Mouse (Mus musculus) ES-CJ7 (cell line): ENCODE results near the gene Kif5c.

ENCODE experiments used
- DNase-seq: peaks from one replicate; pipeline ENCODE4 v3.0.0; 2011; ENCODE audit warnings: low read depth, low spot score

Kif5c gene

DNA sequence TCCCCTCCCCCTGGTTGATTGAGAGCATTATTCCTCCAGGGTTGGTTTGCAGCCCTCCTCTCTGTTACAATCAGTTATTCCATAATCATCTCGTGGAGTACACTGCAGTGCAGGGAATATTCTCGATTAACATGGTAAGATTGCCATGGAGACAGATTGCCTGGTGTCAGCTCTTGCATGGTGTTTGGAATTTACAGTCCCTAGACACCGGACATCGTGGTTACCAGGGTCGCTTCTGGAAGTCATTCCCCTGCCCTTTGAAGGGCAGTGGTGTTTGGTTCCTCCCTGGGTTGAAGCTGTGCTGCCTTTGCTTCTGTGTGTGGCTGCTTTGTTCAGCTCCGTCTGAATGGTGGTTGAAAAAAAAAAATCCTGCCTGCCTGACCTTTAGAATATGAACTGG lies 100.8 kb downstream of the Kif5c start:
- no peak for DNase-seq

DNA sequence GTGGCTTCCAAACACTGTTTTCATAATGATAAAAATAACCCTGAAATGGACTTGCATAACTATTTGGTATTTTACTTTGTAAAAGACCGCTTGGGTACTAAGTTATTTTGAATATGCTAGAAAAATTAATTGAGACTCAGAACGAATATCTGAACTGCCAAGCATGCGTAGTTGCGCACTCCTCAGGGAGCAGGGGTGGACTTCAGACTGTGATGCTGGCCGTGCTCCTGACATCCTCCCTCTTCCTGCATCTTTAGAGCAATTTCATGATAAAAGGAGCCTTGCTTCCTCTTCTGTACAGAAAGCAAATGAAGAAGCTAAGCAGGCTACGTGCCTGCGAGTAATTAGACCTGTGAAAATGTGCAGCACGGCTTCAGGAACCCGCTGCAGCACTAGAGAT lies 101.2 kb downstream of the Kif5c start:
- DNase-seq = no peak

DNA sequence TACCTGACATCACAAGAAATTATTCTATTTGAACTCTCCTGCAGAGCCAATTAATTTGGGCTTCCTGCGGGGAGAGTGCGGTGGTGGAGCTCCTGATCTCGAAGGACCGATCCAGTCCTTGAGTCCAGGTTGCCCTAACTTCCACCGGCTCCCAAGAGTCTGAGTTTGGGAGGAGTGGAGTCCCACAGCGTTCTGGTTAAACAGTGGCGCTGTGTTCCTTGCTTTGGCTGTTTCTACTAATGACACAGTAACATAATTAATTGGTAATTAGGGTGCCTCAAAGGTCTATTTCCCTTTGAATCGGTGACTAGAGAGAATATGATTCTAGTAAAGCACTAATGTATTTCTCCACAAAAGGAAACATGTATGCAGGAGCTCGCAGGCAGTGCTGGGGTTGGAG lies 103.2 kb downstream of the Kif5c start:
- no peak for DNase-seq

DNA sequence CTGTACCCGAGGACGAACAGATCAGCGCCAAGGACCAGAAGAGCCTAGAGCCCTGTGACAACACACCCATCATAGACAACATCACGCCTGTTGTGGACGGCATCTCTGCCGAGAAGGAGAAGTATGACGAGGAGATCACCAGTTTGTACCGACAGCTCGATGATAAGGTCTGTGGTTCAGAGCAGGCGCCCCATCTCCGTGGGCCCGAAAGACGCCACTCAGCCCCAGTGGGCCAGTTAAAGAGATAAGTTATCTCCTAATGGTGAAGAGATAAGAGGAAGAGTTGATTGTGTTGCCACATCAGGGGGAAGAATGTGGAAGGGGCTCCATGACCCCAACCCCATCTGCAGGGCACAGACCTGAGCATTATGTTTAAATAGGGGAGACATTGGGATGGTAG lies 103.9 kb downstream of the Kif5c start:
- DNase-seq = no peak

DNA sequence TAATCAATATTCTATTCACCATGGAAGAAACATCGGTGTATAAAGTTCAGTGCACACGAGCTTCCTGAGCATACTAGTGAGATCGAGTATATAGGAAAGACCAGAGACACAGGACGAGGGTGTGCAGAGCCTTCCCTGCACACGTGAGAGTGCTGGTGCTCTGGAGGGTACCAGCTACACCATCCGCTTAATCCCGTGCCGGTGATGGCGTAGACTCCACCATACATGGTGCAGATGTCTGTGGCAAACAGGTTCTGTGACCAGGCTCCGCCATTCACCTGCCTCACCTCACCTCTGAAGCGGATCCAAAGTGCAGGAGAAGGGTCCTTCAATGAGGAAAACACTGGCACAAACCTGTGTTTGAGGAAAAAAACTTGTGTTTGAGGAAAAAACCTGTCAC lies 107.6 kb downstream of the Kif5c start:
- no peak for DNase-seq

DNA sequence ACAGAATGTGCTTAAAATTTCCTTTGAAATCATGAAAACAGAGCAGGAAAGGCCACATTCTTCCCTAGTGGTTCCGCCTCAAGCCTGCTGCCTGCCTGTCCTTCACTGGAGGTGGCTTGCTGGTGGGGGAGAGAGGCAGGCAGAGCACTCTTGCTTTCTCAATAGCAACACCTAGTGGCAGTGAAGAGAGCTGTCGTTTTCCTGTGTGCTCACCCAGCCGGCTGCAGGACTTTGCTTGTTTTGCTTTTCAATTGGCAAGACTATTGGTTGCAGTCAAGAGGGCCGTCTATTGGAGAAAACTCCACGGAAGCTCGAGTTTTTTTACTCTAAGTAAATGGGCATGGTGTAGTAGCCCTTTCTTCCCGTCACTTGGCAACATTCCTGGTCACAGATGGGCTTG lies 108.1 kb downstream of the Kif5c start:
- peak; percentile 85 for DNase-seq

DNA sequence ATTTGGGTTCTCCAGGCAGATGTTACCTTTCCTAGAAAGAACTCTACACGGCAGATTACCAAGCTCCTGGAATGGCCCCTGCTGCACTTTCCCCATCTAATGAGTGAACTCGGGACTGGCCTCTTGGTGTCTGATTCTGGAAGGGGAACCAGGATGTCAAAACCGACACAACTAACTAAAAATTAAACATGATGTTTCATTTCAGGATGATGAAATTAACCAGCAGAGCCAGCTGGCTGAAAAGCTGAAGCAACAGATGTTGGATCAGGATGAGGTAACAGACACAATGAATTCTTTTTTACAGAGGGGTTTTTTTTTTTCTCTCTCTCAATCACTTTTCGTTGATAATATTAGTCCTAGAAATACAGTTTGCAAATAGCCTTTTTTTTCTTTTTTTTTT lies 108.6 kb downstream of the Kif5c start:
- DNase-seq = no peak

DNA sequence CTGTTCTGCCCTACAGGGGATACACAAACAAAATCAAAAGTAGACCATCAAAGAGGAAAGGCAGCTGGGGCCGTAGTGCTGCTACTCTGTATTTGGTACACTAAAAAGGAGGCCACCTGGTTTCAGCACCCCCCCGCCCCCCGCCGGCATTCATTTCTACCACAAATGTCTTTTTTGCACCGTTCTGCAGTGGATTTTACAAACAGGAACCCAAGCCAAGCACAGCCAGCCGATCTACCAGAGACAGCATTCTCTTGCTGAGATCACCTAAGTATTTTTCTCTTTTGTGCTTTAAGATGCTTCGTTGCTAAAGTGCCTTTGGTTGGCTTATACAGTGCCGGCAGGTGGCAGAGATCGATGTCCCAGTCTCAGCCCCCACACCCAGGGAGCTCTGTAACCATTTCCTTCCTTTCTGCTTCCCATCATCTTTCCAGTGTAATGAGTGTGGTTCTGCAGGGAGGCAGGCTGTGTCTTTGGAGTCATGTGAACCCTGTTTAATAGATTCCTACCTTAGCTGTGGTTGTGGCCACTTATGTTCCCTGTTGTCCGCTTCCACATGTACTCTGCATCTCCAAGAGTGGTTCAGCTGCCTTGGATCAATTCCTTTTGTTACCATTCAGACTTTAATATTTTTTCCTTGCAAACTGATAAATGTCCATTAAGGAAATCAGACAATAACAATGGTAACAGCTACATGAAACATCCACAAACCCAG lies 110.0 kb downstream of the Kif5c start:
- DNase-seq = no peak

DNA sequence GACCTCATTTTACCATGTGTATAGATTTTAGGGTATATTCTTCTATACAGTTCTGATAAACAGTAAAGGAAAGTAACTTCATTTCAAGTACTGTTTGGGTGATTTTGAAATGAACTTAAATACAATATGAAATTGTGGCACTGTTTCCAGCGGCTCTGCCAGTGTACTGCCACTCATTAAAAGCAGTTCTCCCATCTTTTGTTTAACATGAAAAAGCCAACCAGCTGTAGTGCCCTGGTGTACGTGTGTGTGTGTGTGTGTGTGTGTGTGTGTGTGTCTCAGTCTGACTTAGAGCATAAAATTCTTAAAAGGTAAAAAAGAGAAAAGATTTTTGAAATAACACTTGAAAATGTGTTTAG lies 110.5 kb downstream of the Kif5c start:
- no peak for DNase-seq

DNA sequence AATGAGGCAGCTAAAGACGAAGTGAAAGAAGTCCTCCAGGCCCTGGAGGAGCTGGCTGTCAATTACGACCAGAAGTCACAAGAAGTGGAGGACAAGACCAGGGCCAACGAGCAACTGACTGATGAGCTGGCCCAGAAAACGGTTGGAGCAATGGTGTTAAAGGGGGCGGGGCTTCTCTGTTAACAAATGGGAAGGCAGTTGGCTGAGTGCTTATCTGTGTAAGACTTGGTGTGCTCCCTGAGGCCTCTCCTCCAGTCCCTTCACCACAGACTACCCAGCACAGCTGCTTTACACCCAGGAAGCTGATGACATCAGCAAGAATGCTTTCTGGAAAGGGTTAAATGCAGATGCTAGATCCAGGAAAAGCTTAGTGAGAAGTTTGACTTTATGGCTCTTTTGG lies 111.1 kb downstream of the Kif5c start:
- DNase-seq = no peak

DNA sequence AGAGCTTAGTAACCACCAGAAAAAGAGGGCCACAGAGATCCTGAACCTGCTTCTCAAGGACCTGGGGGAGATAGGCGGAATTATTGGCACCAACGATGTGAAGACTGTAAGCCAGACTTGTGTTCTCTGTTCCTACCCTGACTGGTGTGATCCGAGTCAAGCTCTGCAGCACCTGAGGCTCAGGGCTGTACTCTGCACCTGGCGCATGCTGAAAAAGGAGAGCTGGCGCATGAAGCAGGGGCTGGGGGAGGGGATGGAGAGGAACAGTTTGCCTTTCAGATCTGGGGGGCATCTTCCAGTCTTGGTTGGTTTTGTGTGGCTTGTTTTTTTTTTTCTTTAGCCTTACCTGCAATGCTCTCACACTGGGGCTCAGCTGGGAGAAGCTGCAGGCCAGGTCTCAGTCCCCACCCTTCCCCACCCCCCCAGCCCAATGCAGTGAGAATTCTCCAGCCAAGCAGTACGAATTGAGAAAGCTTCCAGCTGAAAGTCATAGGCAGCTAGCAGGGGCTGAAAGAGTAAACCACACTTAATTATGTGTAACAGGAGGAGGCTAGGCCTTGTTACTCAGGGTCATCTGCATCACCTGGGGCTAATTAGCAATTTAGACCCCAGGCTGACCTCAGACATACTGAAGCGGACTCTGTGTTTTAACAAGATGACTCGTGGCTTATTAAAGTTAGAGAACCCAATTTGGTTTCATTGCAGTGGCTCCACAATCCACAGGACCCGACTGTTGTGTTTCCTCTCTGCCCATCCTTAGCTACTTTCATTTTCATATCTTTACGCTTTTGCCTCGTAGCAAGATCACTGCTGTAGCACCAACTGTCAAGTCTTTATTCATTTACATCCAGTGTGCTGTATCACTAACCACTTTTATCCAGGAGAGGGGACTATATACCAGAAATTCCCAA lies 113.9 kb downstream of the Kif5c start:
- no peak for DNase-seq

DNA sequence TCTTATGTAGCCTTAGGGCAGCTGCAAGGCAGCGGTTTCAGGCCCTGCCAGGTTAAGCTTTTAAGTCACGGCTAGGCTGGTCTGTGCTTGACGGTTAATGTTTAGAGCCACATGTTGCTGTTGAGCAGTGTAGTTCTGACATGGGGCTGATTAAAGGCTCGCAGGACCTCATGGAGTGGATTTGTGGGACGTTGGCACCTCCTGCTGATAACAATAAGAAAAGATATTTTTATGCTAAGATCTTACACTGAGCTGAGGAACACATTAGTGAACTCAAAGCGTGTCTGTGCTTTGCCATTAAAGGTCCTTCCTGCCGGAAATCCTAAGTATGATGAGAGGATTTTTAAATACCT lies 114.5 kb downstream of the Kif5c start:
- no peak for DNase-seq

DNA sequence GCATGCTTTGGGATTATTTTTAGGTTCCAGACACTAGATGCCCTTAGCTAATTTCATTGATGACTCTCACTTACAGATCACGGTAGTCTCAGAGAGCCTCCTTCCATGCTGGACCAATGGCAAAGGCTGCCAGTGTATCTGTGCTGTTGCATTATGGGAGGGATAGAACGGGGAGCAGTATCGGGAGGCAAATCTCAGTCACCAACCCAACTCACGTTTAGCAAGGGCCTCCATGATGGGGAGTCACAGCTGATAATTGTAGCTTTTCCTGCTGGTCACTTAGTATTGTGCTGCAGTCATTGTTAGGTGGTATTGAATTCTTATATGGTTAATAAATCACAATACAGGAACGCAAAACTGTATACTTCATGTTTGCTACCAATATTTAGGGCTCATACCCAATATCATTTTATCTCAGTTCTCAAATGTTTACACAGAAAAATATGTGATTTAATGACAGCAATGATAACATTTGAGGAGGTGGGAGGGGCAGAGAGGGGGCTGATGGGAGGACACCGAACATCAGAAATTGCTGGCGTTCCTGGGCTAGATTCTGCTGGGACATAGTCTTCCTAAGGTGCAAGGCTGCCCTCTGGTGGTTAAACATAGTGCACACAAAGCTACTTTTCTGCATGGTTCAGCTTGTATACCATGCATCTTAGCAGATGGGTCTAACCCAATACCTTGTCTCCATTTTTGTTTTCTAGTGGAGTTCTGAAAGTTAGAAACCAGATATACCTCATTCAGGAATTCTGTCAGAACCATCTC lies 115.1 kb downstream of the Kif5c start:
- DNase-seq = peak; percentile 84

DNA sequence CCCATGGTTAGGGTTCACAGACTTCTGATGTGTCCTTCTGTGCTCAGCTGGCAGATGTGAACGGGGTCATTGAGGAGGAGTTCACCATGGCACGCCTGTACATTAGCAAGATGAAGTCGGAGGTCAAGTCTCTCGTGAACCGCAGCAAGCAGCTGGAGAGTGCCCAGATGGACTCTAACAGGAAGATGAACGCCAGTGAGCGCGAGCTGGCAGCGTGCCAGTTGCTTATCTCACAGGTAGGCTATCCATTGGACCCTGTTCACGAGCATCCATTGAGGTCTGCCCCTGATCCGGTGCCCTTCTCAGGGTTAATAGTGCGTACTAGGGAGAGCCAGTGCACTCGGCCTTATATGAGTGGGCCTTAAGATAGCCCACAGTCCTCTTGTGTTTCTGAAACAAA lies 116.3 kb downstream of the Kif5c start:
- DNase-seq = no peak

DNA sequence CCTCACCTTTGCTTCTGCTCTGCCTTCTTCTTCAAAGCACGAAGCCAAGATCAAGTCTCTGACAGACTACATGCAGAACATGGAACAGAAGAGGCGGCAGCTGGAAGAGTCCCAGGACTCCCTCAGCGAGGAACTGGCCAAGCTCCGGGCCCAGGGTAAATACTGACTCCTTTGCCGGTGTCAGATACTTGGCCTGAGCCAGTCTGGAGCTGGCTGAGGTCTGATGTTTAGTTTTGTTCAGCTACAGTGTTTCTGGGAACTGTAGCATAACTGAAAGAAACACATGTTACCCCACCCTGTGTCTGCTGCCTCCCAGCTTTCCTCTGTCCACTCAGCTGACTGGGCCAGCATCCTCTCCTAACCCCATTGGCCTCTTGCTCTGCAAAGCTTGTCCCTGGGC lies 119.9 kb downstream of the Kif5c start:
- DNase-seq = no peak

DNA sequence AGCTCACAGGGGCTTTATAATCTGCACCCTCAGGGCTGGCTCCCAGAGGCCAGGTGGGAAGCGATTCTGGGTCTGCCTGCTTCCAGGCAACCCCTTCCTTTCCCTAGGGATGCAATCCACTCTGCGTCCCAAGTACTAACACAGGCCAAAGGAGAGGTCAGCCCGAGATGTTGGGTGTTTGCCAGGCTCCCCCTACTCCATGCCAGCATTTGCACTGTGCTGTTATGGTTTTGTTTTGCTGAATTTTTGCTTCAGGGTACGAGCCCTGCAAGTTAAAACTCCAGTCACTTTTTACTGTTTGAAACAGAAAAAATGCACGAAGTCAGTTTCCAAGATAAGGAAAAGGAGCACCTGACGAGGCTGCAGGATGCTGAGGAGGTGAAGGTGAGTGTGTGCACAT lies 121.9 kb downstream of the Kif5c start:
- no peak for DNase-seq

DNA sequence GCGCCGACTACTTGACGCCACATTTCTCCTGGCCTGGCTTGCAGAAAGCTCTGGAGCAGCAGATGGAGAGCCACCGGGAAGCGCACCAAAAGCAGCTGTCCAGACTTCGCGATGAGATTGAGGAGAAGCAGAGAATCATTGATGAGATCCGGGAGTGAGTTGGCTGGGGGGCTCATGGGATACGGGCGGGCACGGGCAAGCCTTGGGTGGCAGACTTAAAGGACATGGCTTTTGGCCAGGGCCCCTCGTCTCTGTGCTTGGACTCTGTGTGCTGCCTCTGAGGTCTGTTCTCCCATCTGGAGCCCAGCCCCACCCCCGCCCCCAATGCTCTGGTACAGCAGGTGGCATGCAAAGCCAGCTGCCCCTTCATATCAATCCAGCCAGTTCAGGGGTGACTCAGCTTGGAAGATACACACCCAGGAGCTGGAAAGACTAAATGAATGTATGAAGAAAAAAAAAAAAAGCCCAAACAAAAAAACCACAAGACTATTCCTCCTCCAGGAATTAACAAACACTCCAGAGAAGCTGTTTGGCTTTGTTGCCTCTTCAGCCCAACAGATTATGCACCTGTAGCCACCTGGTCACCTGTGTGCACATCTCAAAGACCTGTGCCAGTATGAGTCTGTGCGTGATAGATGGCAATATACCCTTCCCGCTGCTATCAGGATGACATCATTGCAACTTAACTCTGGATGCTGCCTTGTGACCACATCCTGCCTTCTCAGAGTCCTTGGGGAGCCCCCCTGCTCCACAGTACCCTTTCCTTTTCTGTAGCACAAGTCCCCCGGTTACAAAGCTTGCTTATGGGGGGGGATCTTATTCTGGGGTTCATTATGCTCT lies 123.0 kb downstream of the Kif5c start:
- DNase-seq = no peak

DNA sequence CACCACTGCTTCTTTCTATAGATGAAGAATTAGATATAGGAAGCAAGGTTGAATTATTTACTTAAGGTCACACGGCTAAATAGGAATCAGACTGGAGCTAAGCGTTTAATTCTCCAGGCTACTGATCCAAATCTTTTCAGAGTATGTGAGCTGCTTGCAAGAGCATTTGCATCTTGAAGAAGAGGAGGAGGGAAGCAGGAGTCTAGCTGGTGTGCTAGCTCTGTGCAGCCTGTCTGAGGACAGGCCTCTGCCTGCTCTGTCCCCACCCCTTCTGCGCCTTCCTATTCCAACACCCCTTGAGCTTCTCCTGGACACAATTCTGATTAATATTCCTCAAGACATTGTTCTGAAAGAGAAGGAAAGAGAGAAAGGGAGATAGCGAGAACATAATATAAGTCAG lies 123.8 kb downstream of the Kif5c start:
- no peak for DNase-seq

DNA sequence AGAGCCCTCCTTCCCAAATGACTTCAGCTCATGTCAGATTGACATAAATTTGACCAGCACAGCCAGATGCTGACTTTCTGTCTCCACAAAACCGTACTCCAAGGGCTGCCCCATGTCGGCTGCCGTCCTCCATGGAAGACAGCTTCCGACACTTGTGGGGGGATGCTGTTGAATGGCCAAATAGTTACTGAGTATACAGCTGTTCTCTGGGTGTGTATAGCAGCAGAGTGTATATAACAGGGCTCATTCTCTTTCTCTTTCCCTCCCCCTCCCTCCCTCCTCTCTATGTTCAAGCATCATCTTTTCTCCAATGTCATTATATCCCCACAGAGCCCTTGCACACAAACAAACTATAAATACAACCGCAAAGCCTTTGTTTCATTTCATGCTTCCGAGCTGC lies 124.7 kb downstream of the Kif5c start:
- no peak for DNase-seq

DNA sequence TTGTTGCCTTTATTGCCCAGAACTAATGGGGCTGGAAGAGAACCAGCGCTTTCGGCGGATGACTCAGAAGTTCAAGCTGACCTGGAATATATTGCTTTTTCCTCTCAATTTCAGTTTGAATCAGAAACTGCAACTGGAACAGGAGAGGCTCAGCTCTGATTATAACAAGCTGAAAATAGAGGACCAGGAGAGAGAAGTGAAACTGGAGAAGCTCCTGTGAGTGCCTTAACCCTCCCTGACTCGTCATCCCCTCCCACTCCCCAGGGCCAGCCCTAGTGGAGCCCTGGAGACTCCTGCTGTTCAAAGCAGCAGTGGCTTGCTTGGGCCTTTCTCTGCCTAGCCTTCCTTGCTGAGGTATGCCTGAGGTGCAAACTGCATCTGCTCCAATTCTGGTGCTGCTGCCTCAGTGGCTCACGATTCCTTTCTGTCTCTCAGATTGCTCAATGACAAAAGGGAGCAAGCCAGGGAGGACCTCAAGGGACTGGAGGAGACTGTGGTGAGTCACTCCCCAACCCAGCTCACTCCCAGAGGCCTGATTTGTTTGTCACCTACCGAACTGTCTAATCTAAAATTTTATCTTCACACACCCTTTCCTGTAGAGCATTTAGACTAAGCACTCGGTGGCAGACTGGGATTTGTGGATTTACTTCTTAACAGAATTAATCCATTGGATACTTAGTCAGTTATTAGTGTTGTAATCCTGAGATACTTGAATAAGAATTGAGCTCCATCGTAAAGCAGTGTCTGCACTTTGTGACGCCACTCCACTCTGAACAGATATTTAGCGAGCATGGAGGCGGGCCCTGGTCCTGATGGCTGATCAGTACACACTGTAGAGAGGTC lies 125.4 kb downstream of the Kif5c start:
- no peak for DNase-seq
